Comparison of ENCODE assay signal across 1 mouse cellular context in genomic region chr2:18969066-18969681, GRCm38 (mm10).
TF ChIP-seq lines count a peak whose summit lies in the region.

No protein-coding gene starts in this region.

TF ChIP-seq in MEL, 35 proteins besides CTCF, POLR2A, EP300 and RAD21 (continued from another document):
- TF ChIP-seq NELFE (IDR thresholded peaks at IDR 0.05; ENCODE audit: low read depth, low read length) (no peak), RCOR1 (IDR thresholded peaks at IDR 0.05; ENCODE audit: low read depth, low read length) (peak; percentile 58; the same call in 1 of the 2 replicates), E2F4 (IDR thresholded peaks at IDR 0.05; ENCODE audit: borderline replicate concordance, low read depth, low read length) (no peak), GATA1 (IDR thresholded peaks at IDR 0.05; ENCODE audit: low read depth, low read length) (peak; percentile 83), USF1 (IDR thresholded peaks at IDR 0.05; ENCODE audit: low read depth, low read length) (peak; percentile 63; the same call in 1 of the 2 replicates), UBTF (IDR thresholded peaks at IDR 0.05; ENCODE audit: borderline replicate concordance, insufficient read depth, low read depth, low read length) (no peak)
